Mouse (Mus musculus) left cerebral cortex, adult 9 months (tissue): ENCODE data around the gene Dsn1.

Experiments
- DNase-seq, 2 experiments: peaks; one replicate each; pipeline ENCODE4 v3.0.0; 2022; ENCODE audit warnings: low spot score in 2 of 2

The Dsn1 gene

DNA sequence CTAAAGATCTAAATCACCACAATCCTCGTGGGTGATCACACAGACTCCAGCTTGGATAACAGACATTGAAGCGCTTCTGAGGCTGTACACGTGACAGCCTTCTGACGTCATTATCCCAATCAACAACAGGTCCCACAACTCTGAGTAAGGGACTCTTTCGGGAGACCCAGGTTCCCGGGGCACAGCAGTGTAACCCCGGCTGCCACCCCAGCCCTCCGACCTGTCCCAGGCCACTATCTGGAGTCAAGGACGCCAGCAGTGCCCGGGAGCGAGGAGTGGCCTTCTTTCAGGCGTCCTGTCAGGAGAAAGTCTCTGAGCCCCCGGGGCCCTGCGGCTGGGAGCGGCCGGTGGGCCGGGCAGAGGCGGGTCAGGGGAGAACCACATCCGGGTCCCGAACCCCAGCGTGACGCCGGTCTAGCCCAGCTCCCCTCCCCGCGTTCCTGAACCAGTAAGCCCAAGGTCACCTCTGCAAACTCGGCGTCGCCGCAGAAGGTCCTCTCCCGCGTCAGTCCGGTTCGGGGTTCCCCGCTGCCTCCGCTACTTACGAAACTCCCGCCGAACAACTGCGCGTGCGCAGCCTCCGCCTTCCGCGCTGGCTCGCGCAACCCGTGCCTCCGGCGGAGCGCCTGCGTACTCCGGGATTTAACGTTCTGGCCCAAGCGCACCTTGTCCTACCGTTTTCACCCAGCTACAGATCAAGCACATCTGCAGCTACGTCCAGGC, at the start of gene Dsn1:
Gene Dsn1 (minus strand): TSS at position 644 of the 723 bp plus-strand sequence.
- peak; percentile 47 to 89 for DNase-seq

- no peak for DNase-seq
Measured at GRCm38 (mm10) chr2:157055721-157056120, 48.8 kb upstream of the Dsn1 start.

GRCm38 (mm10) chr2:157054816-157055215, 47.9 kb upstream of the Dsn1 start:
- peak in 1 of 2 experiments; percentile 42 for DNase-seq

DNA sequence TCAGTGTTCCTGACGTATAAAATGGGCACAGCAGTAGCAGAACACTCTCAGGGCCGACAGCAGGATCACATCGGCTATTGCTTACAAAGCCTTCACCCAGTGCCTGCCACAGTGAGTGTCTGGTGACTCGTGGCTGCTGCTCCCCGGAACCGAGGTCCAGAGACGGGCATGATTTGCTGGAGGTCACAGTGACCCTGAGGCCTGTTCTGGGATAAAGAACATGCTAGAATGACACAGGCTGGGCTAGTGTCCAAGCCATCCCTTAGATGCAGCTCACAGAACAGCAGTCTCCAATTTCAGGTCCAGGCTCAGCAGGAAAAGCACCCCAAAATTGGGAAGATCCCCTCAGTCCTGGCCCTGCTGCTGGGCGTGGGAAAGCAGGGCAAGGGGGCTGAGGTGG, 47.3 kb upstream of the Dsn1 start:
- DNase-seq: no peak

DNA sequence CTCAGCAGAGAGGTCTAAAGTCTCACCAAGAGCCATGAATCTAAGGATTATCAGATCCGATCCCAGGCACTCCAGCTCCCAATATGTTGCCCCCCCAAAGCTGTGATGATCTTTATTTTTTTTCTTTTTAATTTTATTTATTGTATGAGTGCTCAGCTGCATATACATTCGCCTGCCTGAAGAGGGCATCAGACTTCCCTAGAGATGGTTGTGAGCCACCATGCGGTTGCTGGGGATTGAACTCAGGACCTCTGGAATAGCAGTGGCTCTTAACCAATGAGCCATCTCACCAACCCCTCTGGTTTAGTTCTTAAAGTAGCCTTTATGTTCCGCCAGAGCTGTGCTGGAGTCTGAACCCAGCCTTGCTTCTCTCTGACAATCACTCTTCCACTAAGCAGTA, 46.8 kb upstream of the Dsn1 start:
- DNase-seq: no peak

GRCm38 (mm10) chr2:157053124-157053523, 46.2 kb upstream of the Dsn1 start:
- DNase-seq: no peak

DNA sequence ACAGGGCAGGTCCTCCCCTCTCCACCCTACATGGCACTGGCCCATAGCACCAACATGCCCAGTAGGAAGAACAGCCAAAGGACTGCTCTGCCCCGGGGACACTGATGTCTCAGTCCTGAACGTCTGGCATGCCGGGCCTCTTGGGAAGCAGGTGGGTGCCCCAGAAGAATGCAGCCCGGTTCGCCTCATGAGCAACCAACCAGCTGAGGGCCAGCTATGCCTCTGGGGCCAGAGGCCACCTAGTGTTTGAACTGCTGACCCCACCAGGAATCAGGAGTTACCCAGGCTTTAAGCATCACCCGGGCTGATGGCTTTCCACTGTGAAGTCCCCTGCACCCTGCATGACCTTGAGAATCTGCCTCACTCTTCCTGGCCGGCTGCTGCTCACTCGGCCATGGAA, 45.5 kb upstream of the Dsn1 start:
- DNase-seq: no peak

DNA sequence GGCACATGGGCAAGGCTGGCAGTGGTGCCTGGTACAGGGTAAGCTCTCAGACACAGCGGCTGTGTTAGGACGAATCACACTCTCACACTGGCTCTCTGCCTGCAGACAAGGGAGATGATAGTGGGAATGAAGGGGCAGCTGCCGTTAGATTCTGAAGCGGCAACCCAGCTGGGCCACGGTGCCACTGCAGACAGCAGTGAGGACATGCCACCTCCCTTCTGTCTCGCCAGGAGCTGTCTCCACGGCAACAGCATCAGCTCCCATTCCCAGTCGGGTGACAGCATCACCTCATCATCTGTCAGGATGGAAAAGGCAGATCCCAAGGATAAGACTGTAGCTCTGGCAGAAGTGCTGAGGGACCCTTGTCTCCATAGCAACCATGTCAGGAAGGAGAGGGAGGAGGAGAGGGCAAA, 42.9 kb upstream of the Dsn1 start:
- peak in 1 of 2 experiments; percentile 58 for DNase-seq

DNA sequence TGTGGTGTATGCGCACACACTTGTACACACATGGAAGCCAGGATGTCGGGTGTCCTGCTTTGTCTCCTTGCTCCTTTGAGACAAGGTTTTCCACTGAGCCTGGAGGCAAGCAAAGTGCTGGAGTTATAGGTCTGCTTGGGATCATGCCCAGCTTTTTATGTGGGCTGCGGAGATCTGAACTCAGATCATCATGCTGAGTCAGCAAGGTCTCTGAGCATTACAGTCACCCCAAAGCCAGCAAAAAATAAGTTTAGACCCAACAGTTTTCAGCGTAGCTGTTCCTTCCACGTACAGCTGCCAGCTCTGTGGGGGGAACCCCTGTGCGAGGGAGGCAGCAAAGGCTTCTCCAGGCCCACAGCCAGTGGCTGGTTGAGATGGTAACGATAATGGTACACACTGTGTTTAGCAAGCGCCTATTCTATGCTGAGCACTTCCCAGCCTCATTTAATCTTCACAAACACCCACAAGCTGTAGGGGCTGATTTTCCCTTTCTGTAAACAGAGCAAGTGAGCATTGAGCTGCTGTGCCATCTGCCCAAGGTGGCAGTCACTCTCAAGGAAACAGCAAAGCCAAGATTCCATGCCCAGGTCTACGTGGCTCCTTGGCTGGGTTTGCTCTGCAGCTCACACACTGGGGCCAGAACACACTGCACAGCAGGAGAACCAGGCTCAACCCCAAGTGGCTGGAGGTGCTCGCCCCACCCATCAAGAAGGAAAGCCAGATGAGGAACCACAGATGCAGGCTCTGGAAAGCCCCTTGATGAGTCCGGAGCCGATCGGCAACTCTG, 41.6 kb upstream of the Dsn1 start:
- peak; percentile 83 to 87 for DNase-seq

- no peak for DNase-seq
Measured at GRCm38 (mm10) chr2:157046956-157047355, 40.0 kb upstream of the Dsn1 start.

DNA sequence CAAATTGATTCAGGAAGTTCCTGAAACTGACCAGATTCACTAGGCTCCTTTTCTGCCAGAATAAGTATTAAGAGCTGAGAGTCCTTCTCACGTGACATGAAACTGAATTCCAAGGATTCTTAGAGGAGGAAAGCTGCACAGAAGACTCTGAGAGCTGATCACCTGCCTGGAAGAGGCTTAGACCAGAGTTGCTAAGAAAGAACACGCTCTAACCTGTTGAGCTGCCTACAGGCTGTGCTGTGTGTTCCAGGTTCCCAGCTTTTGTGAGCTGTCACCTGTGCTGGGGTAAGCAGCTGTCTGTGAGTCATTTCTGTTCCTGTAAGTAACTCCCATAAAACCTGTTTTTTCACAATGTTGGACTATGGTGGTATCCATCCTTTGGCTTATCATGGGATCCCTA, 39.0 kb upstream of the Dsn1 start:
- DNase-seq: no peak

GRCm38 (mm10) chr2:157043987-157044386, 37.0 kb upstream of the Dsn1 start:
- no peak for DNase-seq

- no peak for DNase-seq
Measured at GRCm38 (mm10) chr2:157043556-157043955, 36.6 kb upstream of the Dsn1 start.

GRCm38 (mm10) chr2:157041421-157041820, 34.5 kb upstream of the Dsn1 start:
- DNase-seq: no peak

DNA sequence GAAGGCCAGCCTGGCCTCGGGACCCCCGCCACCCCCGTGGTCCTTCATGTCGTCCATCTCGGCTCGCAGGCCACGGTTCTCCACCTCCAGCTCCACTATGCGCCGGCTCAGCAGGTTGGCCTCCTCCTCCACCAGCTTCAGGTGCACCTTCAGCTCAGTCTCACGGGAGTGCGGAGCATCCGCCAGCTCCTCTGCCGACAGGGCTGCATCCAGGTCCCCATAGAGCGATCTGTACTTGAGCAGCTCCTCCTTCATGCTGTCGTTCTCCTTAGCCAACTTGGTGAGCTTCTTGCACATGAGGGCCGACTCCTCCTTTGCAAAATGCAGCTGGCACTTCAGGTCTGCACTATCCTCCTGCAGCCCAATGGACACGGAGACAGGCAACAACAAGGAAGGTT, 33.7 kb upstream of the Dsn1 start:
- DNase-seq: no peak

DNA sequence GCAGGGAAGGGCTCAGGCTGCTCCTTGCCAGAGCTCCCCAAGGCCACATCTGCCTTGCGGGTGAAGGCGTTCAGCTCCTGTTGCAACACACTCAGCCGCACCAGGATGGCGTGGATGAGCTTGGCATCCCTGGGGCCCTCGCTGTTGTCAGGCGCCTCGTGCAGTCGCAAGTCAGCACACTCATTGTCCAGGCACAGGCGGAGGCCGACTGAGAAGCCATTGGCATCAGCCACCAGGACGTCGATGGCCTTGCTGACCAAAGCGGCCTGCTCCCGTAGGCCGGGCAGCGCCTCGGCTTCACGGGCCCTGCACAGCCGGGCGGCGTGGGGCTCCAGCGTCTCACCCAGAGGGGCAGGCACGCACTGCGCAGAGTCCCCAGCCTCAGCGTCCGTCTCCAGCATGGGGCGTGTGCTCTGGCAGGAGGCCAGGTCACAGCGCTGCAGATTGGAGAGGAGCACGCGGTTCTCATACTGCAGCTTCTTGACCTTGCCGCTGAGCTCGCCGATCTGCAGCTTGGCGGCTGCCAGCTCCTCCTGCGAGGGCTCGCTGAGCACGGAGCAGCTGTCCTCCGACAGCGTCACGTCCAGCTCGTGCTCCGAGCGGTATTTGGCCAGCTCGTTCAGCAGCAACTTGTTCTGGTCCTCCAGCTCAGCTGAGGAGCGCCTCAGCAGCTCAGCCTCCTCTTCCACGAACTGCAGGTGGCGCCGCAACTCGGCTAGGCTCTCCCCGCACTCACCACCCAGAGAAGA, 33.1 kb upstream of the Dsn1 start:
- DNase-seq: no peak

DNA sequence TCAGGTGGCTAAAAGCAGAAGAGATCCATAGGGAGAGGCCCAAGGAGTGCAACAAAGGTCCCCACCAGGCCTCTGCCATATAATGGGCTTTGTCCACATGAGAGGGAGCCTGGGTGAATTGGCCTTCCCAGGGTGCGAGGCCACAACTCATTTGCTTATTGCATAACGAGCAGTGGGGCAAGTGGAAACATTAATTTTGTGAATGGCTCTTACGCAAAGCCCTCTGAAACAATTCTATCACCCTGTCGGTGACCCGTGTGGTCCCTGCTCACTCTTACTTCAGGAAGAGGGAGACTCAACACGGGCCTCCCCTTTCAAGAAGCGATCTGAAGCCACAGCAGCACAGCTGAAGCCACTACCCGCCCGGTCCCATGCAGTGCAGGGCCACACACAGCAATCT, 30.3 kb upstream of the Dsn1 start:
- DNase-seq: no peak

DNA sequence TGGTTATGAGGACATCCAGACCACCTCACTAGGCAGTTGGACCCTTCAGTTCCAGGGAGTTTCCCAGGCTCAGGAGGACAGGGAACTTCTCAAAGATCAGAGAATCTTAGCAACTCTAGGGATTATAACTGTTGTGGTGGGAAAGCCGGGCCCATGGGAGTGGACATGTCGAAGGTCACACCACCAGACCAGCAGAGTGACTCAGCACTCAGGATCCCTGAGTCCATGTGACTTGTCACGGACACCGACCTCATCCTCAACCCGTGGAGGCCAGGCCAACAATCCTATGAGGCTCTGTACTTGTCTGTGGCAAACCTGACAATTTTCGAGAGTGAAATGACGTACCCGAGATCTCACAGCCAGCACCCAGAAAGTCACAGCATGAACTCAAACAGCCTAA, 29.4 kb upstream of the Dsn1 start:
- DNase-seq: no peak

GRCm38 (mm10) chr2:157035371-157035770, 28.4 kb upstream of the Dsn1 start:
- DNase-seq: no peak

- peak in 1 of 2 experiments; percentile 86 for DNase-seq
Measured at GRCm38 (mm10) chr2:157030804-157031203, 23.9 kb upstream of the Dsn1 start.

GRCm38 (mm10) chr2:157028261-157028660, 21.3 kb upstream of the Dsn1 start:
- DNase-seq: no peak
